Mouse (Mus musculus) brain, adult 2 months (tissue): ENCODE data around the gene Olfr1458.

Experiments used
- DNase-seq: peaks from one replicate; pipeline ENCODE4 v3.0.0; 2011; ENCODE audit warnings: low read depth, low spot score

The Olfr1458 gene

GRCm38 (mm10) chr19:13106675-13107074 is at the start of gene Olfr1458:
Gene Olfr1458, minus strand, starts transcription at chr19:13106775.
- no peak for DNase-seq

- DNase-seq, result no peak
These were observed 42.9 kb upstream of the Olfr1458 start, which contains the start of gene Olfr1459 for GRCm38 (mm10) chr19:13149449-13149848. Gene Olfr1459, minus strand, starts transcription at chr19:13149549.

GRCm38 (mm10) chr19:13097791-13098190 is 8.8 kb downstream of the Olfr1458 start, which contains the start of gene Olfr1457:
Gene Olfr1457, minus strand, starts transcription at chr19:13097891.
- no peak for DNase-seq

GRCm38 (mm10) chr19:13093908-13094307 is 12.7 kb downstream of the Olfr1458 start:
- DNase-seq, result no peak

GRCm38 (mm10) chr19:13060310-13060709 is 46.3 kb downstream of the Olfr1458 start, which contains the start of gene Olfr1454:
Gene Olfr1454, plus strand, starts transcription at chr19:13060610.
- DNase-seq, result no peak
